Mouse (Mus musculus) ES-E14 (cell line): ENCODE results near the gene Glod5. TPM values are rescaled to one million over a fixed set of nuclear protein-coding genes. Genes with fewer than 3 reads are reported as not detected.
A peak's percentile ranks its signal among the peaks of the same experiment; 100 is the strongest.
"Not testable (repeated sequence)": the region's sequence is repeated elsewhere in the genome, so short reads cannot be mapped to it uniquely, and the experiment has no call there.

Experiments
- DNase-seq: peaks from one replicate; pipeline ENCODE4 v3.0.0-alpha.2; 2013; ENCODE audit warnings: low read depth, low spot score
- H3K27ac ChIP-seq: 2 replicates; pipeline ENCODE4 v1.5.1; 2012; ENCODE audit warnings: low read depth, mild to moderate bottlenecking, low read length, moderate library complexity, mixed read lengths; ENCODE audit not compliant: poor library complexity, insufficient read depth, severe bottlenecking
- H3K36me3 ChIP-seq: 2 replicates; pipeline ENCODE4 v1.6.1; 2012; ENCODE audit warnings: mild to moderate bottlenecking, low read length, moderate library complexity, mixed read lengths; ENCODE audit not compliant: control insufficient read depth, poor library complexity, insufficient read depth, severe bottlenecking
- H3K4me1 ChIP-seq, 2 experiments: fragments of 150-350 bp in 1 of 2; sonication (generic) in 1 of 2; 2 replicates each; pipeline ENCODE4 v1.6.1; 2012; ENCODE audit warnings: low read length in 2 of 2, mild to moderate bottlenecking in 1 of 2, mixed read lengths in 1 of 2; ENCODE audit not compliant: control insufficient read depth in 2 of 2, insufficient read depth in 2 of 2, poor library complexity in 1 of 2
- H3K4me3 ChIP-seq, 2 experiments: fragments of 150-350 bp in 1 of 2; sonication (generic) in 1 of 2; 2 replicates each; pipeline ENCODE4 v1.5.1; 2012; ENCODE audit warnings: low read length in 2 of 2, low read depth in 1 of 2, mild to moderate bottlenecking in 1 of 2, mixed read lengths in 1 of 2; ENCODE audit not compliant: insufficient read depth in 1 of 2, poor library complexity in 1 of 2, severe bottlenecking in 1 of 2
- H3K9ac ChIP-seq: 2 replicates; pipeline ENCODE4 v1.6.1; 2012; ENCODE audit warnings: low read depth, mild to moderate bottlenecking, low read length, mixed read lengths; ENCODE audit not compliant: poor library complexity, insufficient read depth, severe bottlenecking
- H3K9me3 ChIP-seq: fragments of 150-350 bp; sonication (generic); 2 replicates; pipeline ENCODE4 v1.6.1; 2012; ENCODE audit warnings: low read depth, mild to moderate bottlenecking, low read length; ENCODE audit not compliant: control insufficient read depth, insufficient read depth
- CHD2 ChIP-seq: IDR thresholded peaks from 2 replicates; pipeline ENCODE4 v1.6.1; 2014; ENCODE audit warnings: mild to moderate bottlenecking, low read depth, low read length, inconsistent platforms
- HCFC1 ChIP-seq: IDR thresholded peaks from 2 replicates; pipeline ENCODE4 v1.6.1; 2012; ENCODE audit warnings: low read length, inconsistent platforms, borderline replicate concordance; ENCODE audit not compliant: insufficient read depth
- MAFK ChIP-seq: IDR thresholded peaks from 2 replicates; pipeline ENCODE4 v1.6.1; 2014; ENCODE audit warnings: mild to moderate bottlenecking, low read depth, low read length, inconsistent platforms; ENCODE audit not compliant: insufficient read depth
- ZC3H11A ChIP-seq: IDR thresholded peaks from 2 replicates; pipeline ENCODE4 v1.6.1; 2012; ENCODE audit warnings: low read depth, mild to moderate bottlenecking, inconsistent platforms, low read length, borderline replicate concordance
- ZNF384 ChIP-seq: IDR thresholded peaks from 2 replicates; pipeline ENCODE4 v1.6.1; 2012; ENCODE audit warnings: low read depth, low read length, inconsistent platforms
- in situ Hi-C, 2 experiments: fragments of 600-800 bp; cut with MboI; formaldehyde crosslinking; loops; one replicate each; pipeline ENCODE4 v1.15.1; 2025; ENCODE audit warnings: low sequenced_read_pairs in 2 of 2, inconsistent platforms in 1 of 2; ENCODE audit not compliant: unreplicated experiment in 2 of 2
- total RNA-seq: library from RNA; depleted of rRNA; stranded (reverse); fragments of 300-350 nt; gene quantifications from 2 replicates; pipeline ENCODE4 v1.2.3, GENCODE M21; 2012; rRNA removed

Gene Glod5
- total RNA-seq = 4.6 and 6.2 TPM in 2 replicates

DNA sequence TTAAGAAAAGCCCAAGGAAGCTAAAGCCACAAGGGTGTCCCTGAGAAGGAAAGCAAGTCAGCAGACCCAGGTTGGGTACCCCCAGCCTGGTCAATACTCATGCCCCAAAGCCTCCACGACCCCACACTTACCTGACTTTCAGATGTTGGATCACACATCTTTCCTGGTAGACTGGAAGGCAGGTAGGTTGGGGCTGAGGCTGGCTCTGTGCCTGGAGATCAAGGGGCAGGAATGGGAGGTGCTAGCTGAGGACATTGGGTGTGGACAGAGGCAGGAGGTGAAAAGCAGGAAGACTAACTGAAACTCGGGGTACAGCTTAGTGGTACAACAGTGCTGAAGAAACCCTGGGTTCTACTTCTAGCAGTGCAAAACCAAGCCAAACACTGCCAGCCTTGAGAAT lies at the start of gene Glod5:
Gene Glod5, minus strand, starts transcription at position 207 of the 400 bp plus-strand sequence.
- peaks cover 2 to 3% of the 10 kb centered on the region in 2 experiments; a peak in 1 of 4 replicates for H3K4me1 ChIP-seq
- no peaks in the 10 kb centered on the region for H3K9me3 ChIP-seq
- H3K36me3 ChIP-seq = no peaks in the 10 kb centered on the region
- no peak for DNase-seq
- H3K27ac ChIP-seq = no peak within 1 kb of the TSS
- H3K4me3 ChIP-seq = no peak within 1 kb of the TSS
- TF ChIP-seq CHD2 (no peak), MAFK (no peak), HCFC1 (no peak), ZC3H11A (no peak), ZNF384 (no peak)
- in situ Hi-C loops = loop anchor here in 1 of 2 experiments (10.0 kb wide), 1 partner anchor 93 kb away; the partner anchor contains the start of gene Eras
- H3K9ac ChIP-seq = no peak within 1 kb of the TSS

DNA sequence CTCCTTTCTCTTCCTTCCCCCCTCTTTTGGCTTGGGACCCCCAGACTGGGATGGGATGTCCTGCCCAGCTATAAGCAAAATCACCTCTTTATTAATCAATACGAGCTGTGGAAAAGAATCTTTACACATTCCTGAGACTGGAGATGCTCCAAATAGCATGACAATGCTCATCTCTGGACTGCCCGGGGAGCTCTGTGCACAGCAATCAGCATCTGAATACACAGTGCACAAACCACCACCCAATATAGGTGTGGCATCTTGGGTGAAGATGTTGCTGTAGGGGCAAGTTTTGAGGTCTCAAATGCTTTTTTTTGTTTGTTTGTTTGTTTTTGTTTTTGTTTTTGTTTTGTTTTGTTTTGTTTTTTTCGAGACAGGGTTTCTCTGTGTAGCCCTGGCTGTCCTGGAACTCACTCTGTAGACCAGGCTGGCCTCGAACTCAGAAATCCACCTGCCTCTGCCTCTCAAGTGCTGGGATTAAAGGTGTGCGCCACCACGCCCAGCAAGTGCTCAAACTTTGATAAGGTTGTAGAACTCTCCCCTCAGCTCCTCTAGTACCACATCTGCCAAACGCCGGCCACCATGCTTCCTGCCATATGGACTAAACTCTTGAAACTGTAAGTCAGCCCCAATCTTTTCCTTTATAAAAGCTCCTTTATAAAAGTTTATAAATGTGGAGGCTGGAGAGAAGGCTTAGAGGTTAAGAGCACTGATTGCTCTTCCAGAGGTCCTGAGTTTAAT lies 32.9 kb upstream of the Glod5 start:
- in situ Hi-C loops, DNase-seq, H3K9me3 ChIP-seq, H3K4me1 ChIP-seq, H3K36me3 ChIP-seq: not testable (repeated sequence)
- peak overlapping the region; percentile 35; the same call in 1 of the 2 replicates for H3K9ac ChIP-seq
- peak overlapping the region; percentile 8 to 62; a peak in 2 of 4 replicates for H3K4me3 ChIP-seq
- peak overlapping the region; percentile 88 for H3K27ac ChIP-seq

DNA sequence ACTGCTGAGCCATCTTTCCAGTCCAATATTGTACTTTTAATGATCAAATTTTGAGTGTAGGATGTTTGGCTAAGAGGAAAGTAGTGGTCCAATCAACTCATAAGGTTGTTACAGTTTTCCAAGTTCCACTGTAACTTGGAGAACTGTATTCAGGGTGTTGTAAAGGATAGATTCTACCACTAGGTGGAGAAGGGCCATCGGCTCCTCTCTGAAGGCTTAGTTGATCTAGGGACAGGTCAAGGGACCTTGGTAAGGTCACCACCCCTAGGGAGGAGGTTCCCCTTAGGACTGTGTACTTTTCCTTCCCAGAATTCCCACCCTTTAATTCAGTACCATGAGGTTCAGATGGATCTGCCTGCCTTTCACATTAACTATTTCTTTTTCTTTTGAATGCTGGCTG lies 14.7 kb upstream of the Glod5 start:
- Histone ChIP-seq H3K27ac (no peak overlapping the region), H3K4me1 (no peaks in the 10 kb centered on the region), H3K4me3 (no peak overlapping the region), H3K9me3 (no peaks in the 10 kb centered on the region), H3K36me3 (no peaks in the 10 kb centered on the region), H3K9ac (no peak overlapping the region)
- DNase-seq = no peak
- in situ Hi-C loops = no loop called here
- TF ChIP-seq ZNF384 (no peak), MAFK (no peak), HCFC1 (no peak), CHD2 (no peak), ZC3H11A (no peak)

- in situ Hi-C loops = no loop called here
- Histone ChIP-seq H3K27ac (no peak overlapping the region), H3K9me3 (no peaks in the 10 kb centered on the region), H3K4me1 (no peaks in the 10 kb centered on the region), H3K9ac (no peak overlapping the region), H3K4me3 (no peak overlapping the region), H3K36me3 (no peaks in the 10 kb centered on the region)
- no peak for TF ChIP-seq MAFK
- no peak for TF ChIP-seq HCFC1
- TF ChIP-seq CHD2 = no peak
- no peak for DNase-seq
Observed at GRCm38 (mm10) chrX:8026811-8027210, 8.5 kb upstream of the Glod5 start.

GRCm38 (mm10) chrX:8024795-8025194 lies 6.5 kb upstream of the Glod5 start:
- Histone ChIP-seq H3K36me3 (no peaks in the 10 kb centered on the region), H3K27ac (no peak overlapping the region), H3K9me3 (no peaks in the 10 kb centered on the region), H3K4me3 (no peak overlapping the region), H3K4me1 (no peaks in the 10 kb centered on the region), H3K9ac (no peak overlapping the region)
- TF ChIP-seq ZC3H11A (no peak), HCFC1 (no peak), CHD2 (no peak), MAFK (no peak), ZNF384 (no peak)
- in situ Hi-C loops = no loop called here
- DNase-seq = no peak
